Mouse (Mus musculus): ENCODE results near the gene Fnip2. TPM values are rescaled to one million over a fixed set of nuclear protein-coding genes. Genes with fewer than 3 reads are reported as not detected.

The Fnip2 gene
- total and polyA plus RNA-seq, 3 experiments: 0.21 to 0.71 (median 0.31) TPM

GRCm38 (mm10) chr3:79551826-79552552 is 15.6 kb downstream of the Fnip2 start:
- in situ Hi-C loops (cut with MboI; ENCODE audit: low pct_ligation_motif_present, low pct_unique_long_range_greater_than_20kb, low sequenced_read_pairs) (no loop called here), dilution Hi-C loops (cut with MboI; ENCODE audit: extremely low pct_ligation_motif_present, extremely low pct_unique_long_range_greater_than_20kb, low sequenced_read_pairs) (no loop called here)
- Histone ChIP-seq H3K36me3 (replicated peaks in 1 of 2; ENCODE audit: control insufficient read depth in 1 of 2, insufficient read depth in 1 of 2, low read length in 1 of 2) (no peaks in the 10 kb centered on the region), H3K4me3 (replicated peaks in 1 of 3; ENCODE audit: low read depth in 2 of 3, low read length in 2 of 3, poor library complexity in 1 of 3) (no peak overlapping the region), H3K4me2 (ENCODE audit: insufficient read depth, low read depth, poor library complexity, severe bottlenecking) (no peak overlapping the region), H3K9me3 (replicated peaks; ENCODE audit: low read length) (no peaks in the 10 kb centered on the region), H3K79me2 (replicated peaks; ENCODE audit: control insufficient read depth, extremely low read depth, insufficient read depth, poor library complexity, severe bottlenecking) (no peaks in the 10 kb centered on the region), H3K9ac (ENCODE audit: insufficient read depth, low read depth) (no peak overlapping the region), H3K27me3 (replicated peaks) (peaks cover 5% of the 10 kb centered on the region), H3K4me1 (ENCODE audit: control insufficient read depth in 1 of 2, insufficient read depth in 2 of 2) (no peaks in the 10 kb centered on the region), H3K27ac (ENCODE audit: insufficient read depth, low read depth) (no peak overlapping the region)
- no peak for DNase-seq (ENCODE audit: extremely low read depth)
- no peak for TF ChIP-seq POLR2AphosphoS2 (IDR thresholded peaks at IDR 0.05; ENCODE audit: low read depth, low read length)
- TF ChIP-seq NRF1 (IDR thresholded peaks at IDR 0.05; ENCODE audit: low read depth, low read length): no peak
- TF ChIP-seq CHD1 (IDR thresholded peaks at IDR 0.05; ENCODE audit: low read depth, low read length): no peak
- TF ChIP-seq PAX5 (IDR thresholded peaks at IDR 0.05; ENCODE audit: low read length): no peak
- no peak for TF ChIP-seq E2F4 (IDR thresholded peaks at IDR 0.05; ENCODE audit: insufficient replicate concordance, low read depth, low read length)
- no peak for TF ChIP-seq ZMIZ1 (IDR thresholded peaks at IDR 0.05; ENCODE audit: low read depth, low read length)
- no peak for TF ChIP-seq ZKSCAN1 (IDR thresholded peaks at IDR 0.05; ENCODE audit: borderline replicate concordance, low read depth, low read length)
- no peak for TF ChIP-seq JUN (IDR thresholded peaks at IDR 0.05; ENCODE audit: insufficient read depth, low read depth, low read length)
- TF ChIP-seq RAD21 (IDR thresholded peaks at IDR 0.05; ENCODE audit: low read depth, low read length): no peak
- no peak for TF ChIP-seq CTCF (conservative IDR thresholded peaks at IDR 0.05 in 1 of 2, IDR thresholded peaks at IDR 0.05 in 1 of 2; ENCODE audit: low read depth in 2 of 2, low read length in 2 of 2)
- TF ChIP-seq ELF1 (IDR thresholded peaks at IDR 0.05; ENCODE audit: low read depth, low read length): no peak

GRCm38 (mm10) chr3:79549751-79550393 is 17.7 kb downstream of the Fnip2 start:
- TF ChIP-seq POLR2AphosphoS2 (IDR thresholded peaks at IDR 0.05; ENCODE audit: low read depth, low read length) (no peak), POLR2A (IDR thresholded peaks at IDR 0.05; ENCODE audit: low read depth, low read length) (no peak), SMC3 (IDR thresholded peaks at IDR 0.05; ENCODE audit: low read depth, low read length) (no peak), CHD2 (IDR thresholded peaks at IDR 0.05; ENCODE audit: low read length) (no peak), MAZ (IDR thresholded peaks at IDR 0.05; ENCODE audit: low read depth, low read length) (no peak), TCF12 (IDR thresholded peaks at IDR 0.05; ENCODE audit: low read depth, low read length) (no peak), ELF1 (IDR thresholded peaks at IDR 0.05; ENCODE audit: low read depth, low read length) (no peak), MAFK (IDR thresholded peaks at IDR 0.05; ENCODE audit: insufficient replicate concordance, low read length) (no peak), MXI1 (IDR thresholded peaks at IDR 0.05; ENCODE audit: low read depth, low read length) (no peak)

More at GRCm38 (mm10) chr3:79549751-79550393, 17.7 kb downstream of the Fnip2 start:
- no peak overlapping the region for H3K9ac ChIP-seq (ENCODE audit: insufficient read depth, low read depth)
- H3K4me3 ChIP-seq (replicated peaks in 1 of 3; ENCODE audit: low read depth in 2 of 3, low read length in 2 of 3, poor library complexity in 1 of 3): no peak overlapping the region
- H3K79me2 ChIP-seq (replicated peaks; ENCODE audit: control insufficient read depth, extremely low read depth, insufficient read depth, poor library complexity, severe bottlenecking): no peaks in the 10 kb centered on the region
- no peaks in the 10 kb centered on the region for H3K4me1 ChIP-seq (ENCODE audit: control insufficient read depth in 1 of 2, insufficient read depth in 2 of 2)
- no peak overlapping the region for H3K4me2 ChIP-seq (ENCODE audit: insufficient read depth, low read depth, poor library complexity, severe bottlenecking)
- no peak for DNase-seq (ENCODE audit: extremely low read depth)
- in situ Hi-C loops (cut with MboI; ENCODE audit: low pct_ligation_motif_present, low pct_unique_long_range_greater_than_20kb, low sequenced_read_pairs): no loop called here
- dilution Hi-C loops (cut with MboI; ENCODE audit: extremely low pct_ligation_motif_present, extremely low pct_unique_long_range_greater_than_20kb, low sequenced_read_pairs): no loop called here
- no peak overlapping the region for H3K27ac ChIP-seq (ENCODE audit: insufficient read depth, low read depth)
- peaks cover 5% of the 10 kb centered on the region for H3K27me3 ChIP-seq (replicated peaks)
- no peaks in the 10 kb centered on the region for H3K9me3 ChIP-seq (replicated peaks; ENCODE audit: low read length)
- H3K36me3 ChIP-seq (replicated peaks in 1 of 2; ENCODE audit: control insufficient read depth in 1 of 2, insufficient read depth in 1 of 2, low read length in 1 of 2): no peaks in the 10 kb centered on the region

All from CH12.LX (cell line).